Mouse (Mus musculus): Measurements from ENCODE around the gene Grm6.

Gene Grm6

GRCm38 (mm10) chr11:50850177-50850735 lies at the start of gene Grm6:
Gene Grm6, plus strand, starts transcription at chr11:50850685.
- DNase-seq: no peak

GRCm38 (mm10) chr11:50814233-50814632 lies 36.3 kb upstream of the Grm6 start:
- DNase-seq: no peak

- DNase-seq: peak; percentile 13 to 17
These were observed 24.3 kb upstream of the Grm6 start for GRCm38 (mm10) chr11:50826214-50826613.

GRCm38 (mm10) chr11:50827010-50827953 lies 23.2 kb upstream of the Grm6 start, which contains the start of gene Zfp354c:
Gene Zfp354c, minus strand, starts transcription at chr11:50827724.
- DNase-seq: peak; percentile 89 to 91

GRCm38 (mm10) chr11:50835727-50836126 lies 14.8 kb upstream of the Grm6 start:
- no peak for DNase-seq

- DNase-seq: peak; percentile 97
These were observed 9.3 kb upstream of the Grm6 start, which contains the start of gene Zfp879 for GRCm38 (mm10) chr11:50841023-50841735. Gene Zfp879, minus strand, starts transcription at chr11:50841552.

- no peak for DNase-seq
These were observed 4.5 kb upstream of the Grm6 start for GRCm38 (mm10) chr11:50845951-50846350.

- no peak for DNase-seq
These were observed 3.4 kb upstream of the Grm6 start for GRCm38 (mm10) chr11:50847047-50847446.

GRCm38 (mm10) chr11:50848520-50849137 lies 1.9 kb upstream of the Grm6 start:
- no peak for DNase-seq

- DNase-seq: no peak
These were observed 1.2 kb upstream of the Grm6 start for GRCm38 (mm10) chr11:50849310-50849709.

GRCm38 (mm10) chr11:50850989-50851601 lies 610 bp downstream of the Grm6 start:
- peak; percentile 2 to 44 for DNase-seq

- no peak for DNase-seq
These were observed 28.2 kb downstream of the Grm6 start for GRCm38 (mm10) chr11:50878641-50879040.

GRCm38 (mm10) chr11:50883756-50884155 lies 33.3 kb downstream of the Grm6 start:
- DNase-seq: no peak

- peak; percentile 0 to 29 for DNase-seq
These were observed 35.9 kb downstream of the Grm6 start for GRCm38 (mm10) chr11:50886231-50886932.

- peak in 1 of 2 experiments; percentile 28 for DNase-seq
These were observed 36.4 kb downstream of the Grm6 start for GRCm38 (mm10) chr11:50886933-50887293.

GRCm38 (mm10) chr11:50887390-50888128 lies 37.1 kb downstream of the Grm6 start, which contains the start of gene Zfp454:
Gene Zfp454, minus strand, starts transcription at chr11:50887651.
- DNase-seq: peak; percentile 91 to 92

GRCm38 (mm10) chr11:50892441-50892840 lies 42.0 kb downstream of the Grm6 start:
- peak in 1 of 2 experiments; percentile 19 for DNase-seq

GRCm38 (mm10) chr11:50897359-50897758 lies 46.9 kb downstream of the Grm6 start:
- no peak for DNase-seq

GRCm38 (mm10) chr11:50908136-50908535 lies 57.7 kb downstream of the Grm6 start:
- no peak for DNase-seq

- peak; percentile 2 to 24 for DNase-seq
These were observed 62.8 kb downstream of the Grm6 start for GRCm38 (mm10) chr11:50913301-50913700.

GRCm38 (mm10) chr11:50914461-50914860 lies 64.0 kb downstream of the Grm6 start:
- no peak for DNase-seq

All from kidney, postnatal 36 days (tissue).